Mouse (Mus musculus) forebrain, embryonic 11.5 days (tissue): ENCODE measurements around the gene Tlk2. TPM values are rescaled to one million over a fixed set of nuclear protein-coding genes. Genes with fewer than 3 reads are reported as not detected.
"Not testable (repeated sequence)": the region's sequence is repeated elsewhere in the genome, so short reads cannot be mapped to it uniquely, and the experiment has no call there.

Source experiments
- ATAC-seq: fragments of 200-750 bp; cut with Nextera tagmentation; replicated peaks from 2 replicates; pipeline ENCODE4 v1.8.0; 2017; ENCODE audit warnings: moderate TSS enrichment; ENCODE audit not compliant: low FRiP score
- DNase-seq: peaks from one replicate; pipeline ENCODE4 v3.0.0-alpha.2; 2017; ENCODE audit warnings: low spot score
- H3K27ac ChIP-seq: fragments of 300-500 bp; sonication (generic); 2 replicates; pipeline ENCODE4 v1.5.1; 2014; ENCODE audit warnings: low read depth, low read length
- H3K27me3 ChIP-seq: fragments of 300-500 bp; sonication (generic); 2 replicates; pipeline ENCODE4 v1.6.1; 2014; ENCODE audit warnings: mild to moderate bottlenecking, low read length, mixed read lengths; ENCODE audit not compliant: control insufficient read depth, insufficient read depth
- H3K36me3 ChIP-seq: fragments of 300-500 bp; sonication (generic); 2 replicates; pipeline ENCODE4 v1.6.1; 2014; ENCODE audit warnings: mild to moderate bottlenecking, low read length, moderate library complexity, mixed read lengths; ENCODE audit not compliant: control insufficient read depth, insufficient read depth
- H3K4me1 ChIP-seq: fragments of 300-500 bp; sonication (generic); replicated peaks from 2 replicates; pipeline ENCODE4 v1.6.1; 2014; ENCODE audit warnings: low read length, mixed read lengths; ENCODE audit not compliant: control insufficient read depth, insufficient read depth
- H3K4me2 ChIP-seq: fragments of 300-500 bp; sonication (generic); 2 replicates; pipeline ENCODE4 v1.6.1; 2014; ENCODE audit warnings: low read depth, mild to moderate bottlenecking, low read length, moderate library complexity, mixed read lengths; ENCODE audit not compliant: severe bottlenecking
- H3K4me3 ChIP-seq: fragments of 300-500 bp; sonication (generic); 2 replicates; pipeline ENCODE4 v1.5.1; 2014; ENCODE audit warnings: low read depth, low read length
- H3K9ac ChIP-seq: fragments of 300-500 bp; sonication (generic); 2 replicates; pipeline ENCODE4 v1.6.1; 2014; ENCODE audit warnings: low read length
- H3K9me3 ChIP-seq: fragments of 300-500 bp; sonication (generic); 2 replicates; pipeline ENCODE4 v1.6.1; 2016; ENCODE audit warnings: low read length, mixed read lengths; ENCODE audit not compliant: control insufficient read depth
- WGBS: fragments of 180-500 bp; shearing (Covaris S2); extraction: QIAGEN DNeasy Blood & Tissue Kit; methylation state at CpG from one replicate; pipeline ENCODE4 v1.1.7; 2014; 5-methylcytosine and 5-hydroxymethylcytosine counted together
- polyA plus RNA-seq: library from polyadenylated mRNA; unstranded; fragments of >200 nt; fragmentation: Nextera tagmentation; extraction: Ambion mirVana; gene quantifications from 2 replicates; pipeline ENCODE4 v1.2.1, GENCODE M21; 2014

Tlk2 gene
- polyA plus RNA-seq = 27.5 and 31.5 TPM in 2 replicates

GRCm38 (mm10) chr11:105178516-105178915 lies at the start of gene Tlk2:
TSS of gene Tlk2 (plus strand) at chr11:105178807.
- Histone ChIP-seq H3K36me3 (no peaks in the 10 kb centered on the region), H3K4me3 (no peak within 1 kb of the TSS), H3K4me2 (no peak within 1 kb of the TSS), H3K9me3 (no peaks in the 10 kb centered on the region; the same call in 1 of the 2 replicates), H3K27me3 (no peaks in the 10 kb centered on the region), H3K27ac (no peak within 1 kb of the TSS), H3K4me1 (no peaks in the 10 kb centered on the region; the same call in 1 of the 2 replicates), H3K9ac (no peak within 1 kb of the TSS)
- no peak for ATAC-seq
- whole genome bisulfite sequencing = 48% methylated on average over 2 of the region's 2 CpGs
- DNase-seq = no peak

- H3K4me2 ChIP-seq = no peak overlapping the region
- H3K9me3 ChIP-seq = no peaks in the 10 kb centered on the region
- H3K36me3 ChIP-seq = peaks cover 6% of the 10 kb centered on the region; the same call in 1 of the 2 replicates
- ATAC-seq (no peak), DNase-seq (no peak)
- H3K27me3 ChIP-seq = no peaks in the 10 kb centered on the region
- H3K9ac ChIP-seq = no peak overlapping the region
- H3K27ac ChIP-seq = no peak overlapping the region
- H3K4me1 ChIP-seq = no peaks in the 10 kb centered on the region
- no peak overlapping the region for H3K4me3 ChIP-seq
- 97% methylated on average over 7 of the region's 7 CpGs for WGBS
Observed at GRCm38 (mm10) chr11:105135692-105136091, 42.9 kb upstream of the Tlk2 start.

- not testable (repeated sequence) for H3K4me2 ChIP-seq, H3K27ac ChIP-seq, H3K9me3 ChIP-seq, DNase-seq, H3K4me3 ChIP-seq, H3K9ac ChIP-seq, ATAC-seq, H3K4me1 ChIP-seq, H3K36me3 ChIP-seq, H3K27me3 ChIP-seq
- 90% methylated on average over 2 of the region's 2 CpGs for WGBS
Observed at GRCm38 (mm10) chr11:105137255-105137654, 41.4 kb upstream of the Tlk2 start.

DNA sequence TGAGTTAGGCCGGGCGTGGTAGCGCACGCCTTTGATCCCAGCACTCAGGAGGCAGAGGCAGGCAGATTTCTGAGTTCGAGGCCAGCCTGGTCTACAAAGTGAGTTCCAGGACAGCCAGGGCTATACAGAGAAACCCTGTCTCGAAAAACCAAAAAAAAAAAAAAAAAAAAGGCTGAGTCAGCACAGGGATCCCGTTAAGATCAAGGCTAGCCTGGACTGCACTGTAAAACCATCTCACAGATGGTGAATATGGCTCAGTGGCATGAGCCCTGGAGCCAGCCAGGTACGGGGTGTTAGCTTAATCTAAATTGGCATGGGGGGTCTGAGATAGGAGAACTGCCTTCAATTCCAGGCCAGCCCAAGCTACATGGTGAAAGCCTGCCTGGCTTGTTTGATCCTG lies 38.1 kb upstream of the Tlk2 start:
- H3K36me3 ChIP-seq, H3K27me3 ChIP-seq, H3K27ac ChIP-seq, H3K4me3 ChIP-seq, H3K9ac ChIP-seq, DNase-seq, ATAC-seq, H3K4me2 ChIP-seq, H3K4me1 ChIP-seq, H3K9me3 ChIP-seq: not testable (repeated sequence)
- 98% methylated on average over 7 of the region's 8 CpGs for WGBS

- H3K9ac ChIP-seq = no peak overlapping the region
- H3K9me3 ChIP-seq = no peaks in the 10 kb centered on the region
- DNase-seq (peak; percentile 33), ATAC-seq (no peak)
- no peak overlapping the region for H3K27ac ChIP-seq
- H3K4me3 ChIP-seq = no peak overlapping the region
- no peaks in the 10 kb centered on the region; the same call in 1 of the 2 replicates for H3K36me3 ChIP-seq
- 93% methylated on average over 5 of the region's 5 CpGs for WGBS
- no peak overlapping the region for H3K4me2 ChIP-seq
- H3K4me1 ChIP-seq = no peaks in the 10 kb centered on the region
- H3K27me3 ChIP-seq = no peaks in the 10 kb centered on the region
Observed at GRCm38 (mm10) chr11:105141115-105141514, 37.5 kb upstream of the Tlk2 start.

GRCm38 (mm10) chr11:105143564-105143963 lies 35.0 kb upstream of the Tlk2 start:
- DNase-seq = no peak
- H3K27ac ChIP-seq = no peak overlapping the region
- H3K4me3 ChIP-seq = no peak overlapping the region
- H3K27me3 ChIP-seq = no peaks in the 10 kb centered on the region
- H3K4me1 ChIP-seq = no peaks in the 10 kb centered on the region
- H3K9ac ChIP-seq = no peak overlapping the region
- H3K4me2 ChIP-seq = no peak overlapping the region
- no peaks in the 10 kb centered on the region; the same call in 1 of the 2 replicates for H3K36me3 ChIP-seq
- ATAC-seq = no peak
- no peaks in the 10 kb centered on the region for H3K9me3 ChIP-seq

GRCm38 (mm10) chr11:105144084-105144483 lies 34.5 kb upstream of the Tlk2 start:
- ATAC-seq = no peak

DNA sequence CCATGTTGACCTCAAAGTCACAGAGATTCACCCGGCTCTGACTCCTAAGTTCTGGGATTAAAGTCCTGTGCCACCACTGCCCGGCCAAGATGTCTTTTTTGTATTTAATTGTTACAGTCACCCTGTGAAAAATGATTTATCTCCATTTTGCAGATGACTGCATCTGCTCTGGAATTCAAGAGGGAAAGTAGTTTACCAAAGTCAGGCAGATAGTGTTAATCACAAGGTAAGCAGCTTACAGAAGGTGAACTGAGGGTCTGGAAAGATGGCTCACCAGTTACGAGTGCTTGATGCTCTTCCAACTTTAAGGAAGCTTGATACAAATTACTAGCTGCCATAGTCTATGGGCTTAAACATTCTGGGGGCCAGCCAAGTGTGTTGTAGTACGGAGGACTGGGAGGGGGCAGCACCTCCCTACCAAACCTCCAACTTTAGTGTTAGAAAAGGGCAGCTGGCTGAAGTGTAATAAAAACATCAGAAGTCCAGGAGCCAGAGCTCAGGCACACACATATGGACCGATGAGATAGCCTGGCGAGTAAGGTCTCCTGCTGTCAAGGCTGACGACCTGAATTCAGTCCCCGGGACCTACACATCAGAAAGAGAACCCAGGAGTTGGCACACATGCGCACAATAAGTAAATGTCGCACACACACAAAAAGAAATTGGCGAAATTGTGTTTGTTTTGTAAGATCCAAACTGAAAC lies 33.9 kb upstream of the Tlk2 start:
- WGBS = 87% methylated on average over 11 of the region's 11 CpGs
- no peak overlapping the region for H3K4me3 ChIP-seq
- no peaks in the 10 kb centered on the region for H3K27me3 ChIP-seq
- no peak for DNase-seq
- no peak overlapping the region for H3K4me2 ChIP-seq
- no peak overlapping the region for H3K9ac ChIP-seq
- no peaks in the 10 kb centered on the region; the same call in 1 of the 2 replicates for H3K36me3 ChIP-seq
- ATAC-seq = no peak
- H3K9me3 ChIP-seq = no peaks in the 10 kb centered on the region
- no peak overlapping the region for H3K27ac ChIP-seq
- no peaks in the 10 kb centered on the region for H3K4me1 ChIP-seq

More at GRCm38 (mm10) chr11:105144084-105144483, 34.5 kb upstream of the Tlk2 start:
- 87% methylated on average over 3 of the region's 3 CpGs for WGBS
- Histone ChIP-seq H3K27me3 (no peaks in the 10 kb centered on the region), H3K4me3 (no peak overlapping the region), H3K27ac (no peak overlapping the region), H3K9ac (no peak overlapping the region), H3K36me3 (no peaks in the 10 kb centered on the region; the same call in 1 of the 2 replicates), H3K4me1 (no peaks in the 10 kb centered on the region), H3K4me2 (no peak overlapping the region), H3K9me3 (no peaks in the 10 kb centered on the region)
- no peak for DNase-seq

DNA sequence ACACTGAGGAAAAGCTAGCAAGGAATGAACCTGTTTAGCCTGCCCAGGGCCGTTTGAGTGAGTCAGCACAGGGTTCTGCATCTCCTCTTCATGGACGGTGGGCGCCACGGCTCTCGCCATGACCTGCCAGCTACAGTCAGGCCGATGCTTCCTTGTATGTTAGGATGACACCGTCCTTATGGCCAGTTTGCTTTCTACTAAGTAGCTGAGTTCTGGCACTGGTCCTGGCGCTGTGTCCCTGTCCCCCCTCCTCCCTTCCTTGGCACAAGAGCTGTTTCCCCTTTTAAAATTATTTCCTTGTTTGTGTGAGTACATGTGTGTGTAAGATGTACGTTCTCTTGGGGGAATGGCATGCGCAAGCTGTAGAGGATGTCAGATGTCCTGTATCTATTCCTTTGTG lies 33.4 kb upstream of the Tlk2 start:
- H3K4me1 ChIP-seq = no peaks in the 10 kb centered on the region
- H3K27ac ChIP-seq = no peak overlapping the region
- no peak overlapping the region for H3K4me3 ChIP-seq
- H3K9me3 ChIP-seq = no peaks in the 10 kb centered on the region
- no peaks in the 10 kb centered on the region for H3K27me3 ChIP-seq
- no peak overlapping the region for H3K4me2 ChIP-seq
- WGBS = 90% methylated on average over 10 of the region's 10 CpGs
- DNase-seq = no peak
- H3K9ac ChIP-seq = no peak overlapping the region
- no peaks in the 10 kb centered on the region; the same call in 1 of the 2 replicates for H3K36me3 ChIP-seq
- ATAC-seq = no peak
